Mouse (Mus musculus) neural tube, embryonic 12.5 days (tissue): ENCODE results near the gene Lcp2. TPM values are rescaled to one million over a fixed set of nuclear protein-coding genes. Genes with fewer than 3 reads are reported as not detected.

ENCODE experiments used
- ATAC-seq: fragments of 200-750 bp; cut with Nextera tagmentation; 2 replicates; pipeline ENCODE4 v1.8.0; 2017; ENCODE audit warnings: low read depth, mild to moderate bottlenecking, moderate TSS enrichment, moderate library complexity; ENCODE audit not compliant: low FRiP score
- H3K27ac ChIP-seq: fragments of 300-500 bp; sonication (generic); 2 replicates; pipeline ENCODE4 v1.5.1; 2016
- H3K27me3 ChIP-seq: fragments of 300-500 bp; sonication (generic); replicated peaks from 2 replicates; pipeline ENCODE4 v1.6.1; 2016; ENCODE audit warnings: mild to moderate bottlenecking
- H3K36me3 ChIP-seq: fragments of 300-500 bp; sonication (generic); 2 replicates; pipeline ENCODE4 v1.6.1; 2016; ENCODE audit warnings: mild to moderate bottlenecking
- H3K4me1 ChIP-seq: fragments of 300-500 bp; sonication (generic); 2 replicates; pipeline ENCODE4 v1.6.1; 2016
- H3K4me2 ChIP-seq: fragments of 300-500 bp; sonication (generic); replicated peaks from 2 replicates; pipeline ENCODE4 v1.6.1; 2016; ENCODE audit warnings: mild to moderate bottlenecking
- H3K4me3 ChIP-seq: fragments of 300-500 bp; sonication (generic); 2 replicates; pipeline ENCODE4 v1.5.1; 2016
- H3K9ac ChIP-seq: fragments of 300-500 bp; sonication (generic); 2 replicates; pipeline ENCODE4 v1.6.1; 2016; ENCODE audit warnings: mild to moderate bottlenecking
- H3K9me3 ChIP-seq: fragments of 300-500 bp; sonication (generic); 2 replicates; pipeline ENCODE4 v1.6.1; 2016; ENCODE audit warnings: mild to moderate bottlenecking
- WGBS: fragments of 180-500 bp; shearing (Covaris S2); methylation state at CpG from one replicate; pipeline ENCODE4 v1.1.7; 2016; 5-methylcytosine and 5-hydroxymethylcytosine counted together
- polyA plus RNA-seq: library from polyadenylated mRNA; unstranded; fragments of >200 nt; fragmentation: Nextera tagmentation; extraction: Ambion mirVana; gene quantifications from 2 replicates; pipeline ENCODE4 v1.2.1, GENCODE M21; 2016

The Lcp2 gene
- polyA plus RNA-seq, 1 experiment from 2014 or later = 2.4 TPM

DNA sequence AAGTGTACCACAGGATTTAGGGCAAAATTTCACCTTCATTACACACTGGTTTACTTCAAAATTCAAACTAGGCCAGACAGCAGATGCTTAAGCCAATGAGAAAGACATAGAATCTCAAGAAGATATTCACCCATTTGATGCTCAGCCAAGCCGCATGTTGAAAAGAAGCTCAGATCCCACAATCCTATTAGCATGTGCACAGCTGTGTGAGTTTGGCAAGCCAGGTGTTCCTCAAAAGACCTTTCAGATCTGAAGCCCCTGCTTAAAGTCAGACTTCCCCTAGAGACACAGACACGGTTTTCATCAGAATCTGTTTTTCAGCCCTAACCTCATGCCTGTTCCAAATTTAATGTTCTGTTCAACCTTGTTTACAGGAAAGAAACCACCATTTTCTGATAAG lies 31.1 kb downstream of the Lcp2 start:
- H3K27ac ChIP-seq = no peak overlapping the region
- no peaks in the 10 kb centered on the region for H3K9me3 ChIP-seq
- no peak overlapping the region for H3K4me3 ChIP-seq
- H3K9ac ChIP-seq = no peak overlapping the region
- H3K4me2 ChIP-seq = no peak overlapping the region
- ATAC-seq = no peak
- no peaks in the 10 kb centered on the region for H3K36me3 ChIP-seq
- no peaks in the 10 kb centered on the region for H3K27me3 ChIP-seq
- 89% methylated on average over 2 of the region's 2 CpGs for WGBS
- 0 out of 2 replicates have a peak, but pooled peaks cover 3% of the 10 kb centered on the region for H3K4me1 ChIP-seq

DNA sequence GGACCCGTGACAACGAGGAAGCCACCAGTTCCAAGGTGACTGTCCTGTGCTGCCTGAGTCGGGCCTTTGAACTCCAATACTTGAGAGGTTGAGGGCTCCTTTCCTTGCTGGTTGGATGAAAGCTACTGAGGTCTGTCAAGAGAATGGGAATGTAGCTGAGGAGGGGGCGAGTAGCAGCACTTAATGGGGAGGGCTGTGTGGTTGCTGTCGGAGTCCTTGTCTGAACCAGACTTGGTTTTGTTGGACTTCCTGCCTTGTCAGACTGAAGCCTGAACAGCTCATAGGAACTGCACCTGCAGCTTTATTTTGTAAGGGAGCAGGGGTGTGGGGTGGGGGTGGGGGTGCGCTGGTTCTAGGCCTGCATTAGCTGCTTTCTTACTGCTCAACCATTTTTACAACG lies 31.9 kb downstream of the Lcp2 start:
- Histone ChIP-seq H3K4me2 (no peak overlapping the region), H3K9me3 (no peaks in the 10 kb centered on the region), H3K27me3 (no peaks in the 10 kb centered on the region), H3K4me3 (no peak overlapping the region), H3K9ac (no peak overlapping the region), H3K36me3 (no peaks in the 10 kb centered on the region), H3K4me1 (0 out of 2 replicates have a peak, but pooled peaks cover 3% of the 10 kb centered on the region), H3K27ac (no peak overlapping the region)
- ATAC-seq = no peak
- WGBS = 81% methylated on average over 7 of the region's 7 CpGs

DNA sequence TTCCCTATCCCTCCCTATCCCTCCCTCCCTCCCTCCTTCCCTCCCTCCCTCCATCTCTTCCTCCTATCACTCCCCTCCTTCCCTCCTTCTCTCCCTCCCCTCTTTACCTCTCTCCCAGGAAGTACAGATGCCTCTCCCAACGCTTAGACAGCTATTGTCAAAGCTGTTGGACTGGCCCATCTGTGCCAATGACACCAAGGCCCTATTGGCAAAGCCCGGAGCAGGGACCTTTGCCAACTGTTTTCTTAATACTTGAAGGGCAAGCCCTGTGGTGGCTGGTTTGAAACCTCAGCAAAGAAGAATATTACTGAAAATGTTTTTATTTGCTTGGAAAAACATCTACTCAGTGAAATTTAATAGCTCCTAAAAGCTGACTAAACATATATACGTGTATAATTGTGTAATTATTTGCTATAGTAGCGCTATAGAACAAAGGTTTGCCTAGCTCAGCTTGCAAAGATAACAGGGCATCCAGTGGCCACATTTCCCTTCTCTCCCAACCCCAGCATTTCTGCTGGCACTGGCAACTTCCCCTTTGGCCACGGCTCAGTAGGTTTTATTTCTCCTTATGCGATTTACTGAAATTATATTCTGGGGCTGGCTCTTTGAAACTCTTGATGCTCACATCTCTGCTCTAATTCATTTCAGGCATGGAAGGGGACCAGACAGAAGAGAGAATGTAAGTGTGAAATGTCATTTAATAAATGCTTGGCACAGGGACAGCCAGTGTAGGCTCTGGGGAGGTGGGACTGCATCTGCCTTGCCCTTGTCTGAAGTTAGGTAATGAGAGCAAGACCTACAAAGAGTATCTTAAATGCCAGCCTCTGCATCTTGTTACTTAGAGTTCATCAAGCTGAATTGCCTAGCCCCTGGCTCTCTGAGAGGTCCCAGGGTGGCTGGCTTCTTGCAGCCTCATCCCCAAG lies 33.1 kb downstream of the Lcp2 start:
- ATAC-seq = no peak
- no peak overlapping the region for H3K9ac ChIP-seq
- H3K4me1 ChIP-seq = 0 out of 2 replicates have a peak, but pooled peaks cover 3% of the 10 kb centered on the region
- 72% methylated on average over 6 of the region's 6 CpGs for WGBS
- H3K9me3 ChIP-seq = no peaks in the 10 kb centered on the region
- H3K4me3 ChIP-seq = no peak overlapping the region
- H3K36me3 ChIP-seq = no peaks in the 10 kb centered on the region
- H3K4me2 ChIP-seq = no peak overlapping the region
- no peaks in the 10 kb centered on the region for H3K27me3 ChIP-seq
- H3K27ac ChIP-seq = no peak overlapping the region

DNA sequence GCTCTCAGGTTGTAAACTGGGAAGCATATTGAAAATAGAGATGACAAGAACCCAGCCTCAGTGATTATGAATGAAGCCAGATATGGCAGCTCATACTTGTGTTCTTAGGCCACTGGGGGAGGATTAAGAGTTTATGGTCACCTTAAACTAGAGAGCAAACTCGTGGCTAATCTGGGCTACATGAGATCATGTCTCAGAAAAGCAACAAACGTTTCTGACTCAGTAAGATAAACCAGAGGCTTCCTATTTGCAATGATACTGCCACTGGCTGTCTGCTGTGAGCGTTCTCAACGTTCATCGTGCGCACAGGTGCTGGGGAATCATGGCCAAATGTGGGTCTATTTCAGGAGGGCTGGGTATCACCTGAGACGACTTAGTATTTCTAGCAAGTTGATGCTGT lies 37.1 kb downstream of the Lcp2 start:
- no peaks in the 10 kb centered on the region for H3K9me3 ChIP-seq
- H3K36me3 ChIP-seq = no peaks in the 10 kb centered on the region
- 88% methylated on average over 7 of the region's 7 CpGs for WGBS
- 0 out of 2 replicates have a peak, but pooled peaks cover 3% of the 10 kb centered on the region for H3K4me1 ChIP-seq
- no peak overlapping the region for H3K4me2 ChIP-seq
- ATAC-seq = no peak
- H3K27ac ChIP-seq = no peak overlapping the region
- H3K9ac ChIP-seq = no peak overlapping the region
- no peak overlapping the region for H3K4me3 ChIP-seq
- H3K27me3 ChIP-seq = no peaks in the 10 kb centered on the region

DNA sequence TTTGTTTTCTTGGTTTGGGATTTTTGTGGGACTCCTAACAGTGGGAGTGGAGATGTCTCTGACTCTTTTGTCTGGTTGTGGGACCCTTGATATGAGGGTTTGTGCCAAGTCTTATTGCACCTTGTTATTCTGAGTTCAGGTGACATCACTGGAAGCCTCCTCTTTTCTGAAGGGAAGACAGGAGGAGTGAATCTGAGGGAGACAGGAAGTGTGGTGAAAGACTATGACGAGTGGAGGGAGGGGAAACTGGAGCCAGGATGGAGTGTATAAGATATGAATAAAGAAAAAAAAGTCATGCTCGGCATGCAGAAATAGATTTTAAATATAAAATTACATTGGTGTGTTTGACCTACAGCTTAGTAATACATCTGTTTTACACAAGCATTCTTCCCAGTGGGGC lies 37.9 kb downstream of the Lcp2 start:
- ATAC-seq = no peak

DNA sequence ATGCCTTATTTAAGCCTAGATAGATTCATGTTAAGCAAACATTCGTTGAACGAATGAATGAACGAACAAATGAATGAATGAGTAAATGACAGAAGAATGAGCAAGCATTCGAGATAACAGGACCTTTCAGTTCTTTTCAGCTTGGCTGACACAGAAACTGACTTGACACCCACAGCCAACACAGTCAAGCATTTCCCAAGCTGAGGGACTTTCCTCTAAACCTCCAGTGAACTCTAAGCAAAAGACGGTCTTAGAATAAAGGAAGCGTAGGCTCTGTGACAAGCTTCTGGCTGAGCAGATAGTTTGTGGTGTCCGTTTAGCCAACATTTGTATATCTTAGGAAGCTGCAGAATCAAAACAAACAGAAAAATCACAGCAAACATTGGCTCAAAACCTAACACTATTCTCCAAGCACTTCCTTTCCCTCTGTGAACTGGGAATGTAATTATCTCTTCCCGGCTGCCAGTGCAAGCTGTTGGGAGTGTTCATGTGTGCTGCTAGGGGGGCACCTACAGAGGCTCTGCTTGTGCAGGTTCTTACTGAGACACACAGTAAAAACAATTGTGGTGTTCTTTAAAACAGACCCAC lies 39.5 kb downstream of the Lcp2 start:
- no peak overlapping the region for H3K4me2 ChIP-seq
- H3K4me1 ChIP-seq = no peaks in the 10 kb centered on the region
- WGBS = 84% methylated on average over 8 of the region's 8 CpGs

More for the DNA sequence above, 37.9 kb downstream of the Lcp2 start:
- Histone ChIP-seq H3K27me3 (no peaks in the 10 kb centered on the region), H3K4me2 (no peak overlapping the region), H3K9me3 (no peaks in the 10 kb centered on the region), H3K4me1 (0 out of 2 replicates have a peak, but pooled peaks cover 3% of the 10 kb centered on the region), H3K9ac (no peak overlapping the region), H3K36me3 (no peaks in the 10 kb centered on the region), H3K27ac (no peak overlapping the region), H3K4me3 (no peak overlapping the region)
- WGBS = 75% methylated on average over 2 of the region's 2 CpGs

DNA sequence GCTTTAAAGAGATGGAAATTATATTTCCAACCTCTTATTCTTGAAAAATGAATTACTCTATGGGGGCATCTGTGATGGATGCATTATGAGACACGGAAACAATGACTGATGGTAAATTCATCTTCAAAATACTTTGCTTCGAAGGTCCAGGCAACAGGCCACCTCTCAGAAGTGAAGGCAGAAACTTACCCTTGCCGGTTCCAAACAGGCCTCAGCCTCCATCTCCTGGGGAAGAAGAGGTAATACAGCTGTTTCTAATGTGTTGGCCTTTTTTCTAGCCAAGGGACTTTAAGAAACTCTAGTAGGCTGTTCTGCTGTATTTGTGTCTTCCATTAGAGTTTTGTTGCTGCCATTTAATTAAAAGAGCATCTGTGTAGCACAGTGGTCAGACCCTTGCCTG lies 40.3 kb downstream of the Lcp2 start:
- ATAC-seq = no peak
- Histone ChIP-seq H3K4me2 (no peak overlapping the region), H3K27me3 (no peaks in the 10 kb centered on the region), H3K36me3 (no peaks in the 10 kb centered on the region), H3K4me3 (no peak overlapping the region), H3K9me3 (no peaks in the 10 kb centered on the region), H3K27ac (no peak overlapping the region), H3K4me1 (no peaks in the 10 kb centered on the region), H3K9ac (no peak overlapping the region)
- whole genome bisulfite sequencing = 76% methylated on average over 3 of the region's 3 CpGs

More for the DNA sequence above, 39.5 kb downstream of the Lcp2 start:
- Histone ChIP-seq H3K9me3 (no peaks in the 10 kb centered on the region), H3K36me3 (no peaks in the 10 kb centered on the region), H3K27me3 (no peaks in the 10 kb centered on the region), H3K9ac (no peak overlapping the region), H3K4me3 (no peak overlapping the region), H3K27ac (no peak overlapping the region)
- no peak for ATAC-seq

DNA sequence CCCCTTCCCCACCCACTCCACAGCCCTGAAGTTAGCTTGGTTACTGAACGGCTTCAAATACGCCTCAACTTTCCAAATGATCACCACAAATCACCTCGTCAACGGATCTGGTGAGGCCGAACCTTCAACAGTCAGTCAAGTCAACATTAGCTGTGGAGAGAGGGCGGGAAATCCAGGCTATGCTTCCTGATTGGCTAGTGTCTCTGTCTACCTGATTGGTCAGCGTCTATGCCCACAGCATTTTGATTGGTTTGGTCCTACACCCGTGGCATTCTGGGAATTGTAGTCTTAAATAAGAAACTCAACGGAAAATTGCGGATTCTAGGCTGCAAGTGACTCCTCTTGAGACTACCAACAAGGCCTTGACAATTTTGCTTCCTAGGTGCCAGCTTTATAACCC lies 51.7 kb downstream of the Lcp2 start, which contains the start of gene 4930469K13Rik:
TSS of gene 4930469K13Rik (minus strand) at position 133 of the 400 bp plus-strand sequence.
- Histone ChIP-seq H3K4me2 (no peak within 1 kb of the TSS), H3K27ac (no peak within 1 kb of the TSS), H3K4me1 (no peaks in the 10 kb centered on the region), H3K9me3 (no peaks in the 10 kb centered on the region), H3K36me3 (no peaks in the 10 kb centered on the region), H3K27me3 (no peaks in the 10 kb centered on the region), H3K4me3 (no peak within 1 kb of the TSS), H3K9ac (no peak within 1 kb of the TSS)
- WGBS = 86% methylated on average over 10 of the region's 10 CpGs
- no peak for ATAC-seq

DNA sequence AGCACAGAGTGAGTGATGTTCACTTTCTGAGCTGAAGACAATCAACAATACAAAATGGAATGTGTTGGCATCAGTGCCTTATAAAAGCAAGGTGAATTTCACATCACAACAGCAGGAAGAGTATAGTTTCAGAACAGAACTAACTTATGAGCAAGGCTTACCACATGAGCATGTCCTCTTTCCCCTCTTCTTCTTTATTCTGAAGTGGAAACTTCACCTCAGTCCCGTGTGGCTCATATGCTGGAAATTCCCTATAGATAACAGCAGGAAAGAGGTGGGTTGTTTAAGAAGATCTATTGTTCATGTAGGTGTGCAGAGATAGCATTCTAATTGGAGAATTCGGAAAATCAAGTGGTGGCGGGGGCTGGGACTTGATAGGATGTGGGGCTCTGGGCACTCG lies 55.1 kb downstream of the Lcp2 start:
- 90% methylated on average over 4 of the region's 4 CpGs for WGBS
- no peak for ATAC-seq
- no peak overlapping the region for H3K9ac ChIP-seq
- peaks cover 3% of the 10 kb centered on the region; the same call in 1 of the 2 replicates for H3K4me1 ChIP-seq
- no peak overlapping the region for H3K4me3 ChIP-seq
- H3K27me3 ChIP-seq = no peaks in the 10 kb centered on the region
- H3K27ac ChIP-seq = no peak overlapping the region
- no peaks in the 10 kb centered on the region for H3K36me3 ChIP-seq
- H3K4me2 ChIP-seq = no peak overlapping the region
- H3K9me3 ChIP-seq = no peaks in the 10 kb centered on the region

DNA sequence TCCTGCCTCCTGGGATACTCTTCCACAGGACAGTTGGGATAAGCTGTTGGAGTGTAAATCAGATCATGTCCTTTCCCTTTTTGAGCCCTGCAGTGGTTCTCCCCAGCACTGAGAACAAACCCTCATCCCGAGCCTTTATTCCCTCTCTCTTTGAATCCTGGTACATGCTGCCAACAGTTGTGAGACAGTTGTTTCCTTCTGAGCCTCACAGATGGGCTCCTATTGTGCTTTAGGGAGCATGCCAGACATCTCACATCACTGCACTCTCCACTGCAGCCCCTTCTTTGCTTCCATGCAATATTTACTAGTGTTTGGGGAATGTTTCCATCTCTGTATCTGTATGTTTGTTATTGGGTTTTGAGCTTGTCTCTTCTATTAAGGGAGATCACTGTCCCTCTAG lies 58.2 kb downstream of the Lcp2 start:
- Histone ChIP-seq H3K9ac (no peak overlapping the region), H3K9me3 (no peaks in the 10 kb centered on the region), H3K27ac (no peak overlapping the region), H3K36me3 (no peaks in the 10 kb centered on the region), H3K4me3 (no peak overlapping the region), H3K4me1 (peaks cover 3% of the 10 kb centered on the region; the same call in 1 of the 2 replicates), H3K27me3 (no peaks in the 10 kb centered on the region), H3K4me2 (no peak overlapping the region)
- 30% methylated on average over 1 of the region's 1 CpGs for WGBS
- no peak for ATAC-seq

DNA sequence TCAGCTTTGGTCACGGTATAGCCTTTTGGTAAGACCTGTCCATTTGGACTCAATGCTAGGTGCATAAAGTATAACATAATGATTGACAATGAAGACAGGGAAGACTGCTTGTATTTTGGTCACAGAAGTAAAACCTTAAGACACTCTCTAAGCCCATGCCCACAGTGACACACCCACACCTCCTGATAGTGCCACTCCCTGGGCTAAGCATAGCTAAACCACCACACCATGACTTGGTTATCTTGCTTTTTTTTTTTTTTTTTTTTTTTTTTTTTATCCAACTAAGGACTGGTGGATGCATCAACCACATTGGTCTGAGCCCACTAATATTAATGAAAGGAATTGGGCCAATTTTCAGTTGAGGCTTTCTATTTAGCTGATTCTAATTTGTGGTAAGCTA lies 62.5 kb downstream of the Lcp2 start:
- Histone ChIP-seq H3K27me3 (no peaks in the 10 kb centered on the region), H3K4me1 (peaks cover 17% of the 10 kb centered on the region; the same call in 1 of the 2 replicates), H3K4me2 (no peak overlapping the region), H3K9me3 (no peaks in the 10 kb centered on the region), H3K36me3 (no peaks in the 10 kb centered on the region), H3K9ac (no peak overlapping the region), H3K27ac (no peak overlapping the region), H3K4me3 (no peak overlapping the region)
- ATAC-seq = no peak
- 91% methylated on average over 1 of the region's 1 CpGs for WGBS

DNA sequence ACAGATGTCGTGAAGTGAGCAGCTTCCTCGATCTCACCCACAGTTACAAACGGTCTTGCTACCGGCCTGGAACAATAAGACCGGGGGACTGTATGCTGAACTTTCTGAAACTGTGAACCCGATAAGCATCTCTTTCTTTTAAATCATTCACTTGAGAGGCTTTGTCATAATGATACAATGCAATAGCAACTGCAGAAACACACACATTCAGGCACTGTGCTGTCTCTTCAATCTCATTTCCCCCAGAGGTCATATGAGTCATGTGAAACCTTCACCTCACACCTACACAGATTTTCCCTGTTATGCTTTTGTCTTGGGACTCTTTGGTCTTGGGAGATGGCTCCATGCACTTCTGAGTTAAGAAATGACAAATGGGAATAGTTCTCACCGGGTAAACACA lies 65.2 kb downstream of the Lcp2 start:
- Histone ChIP-seq H3K4me1 (peaks cover 14% of the 10 kb centered on the region; the same call in 1 of the 2 replicates), H3K9ac (no peak overlapping the region), H3K27ac (no peak overlapping the region), H3K4me2 (no peak overlapping the region), H3K36me3 (no peaks in the 10 kb centered on the region), H3K9me3 (no peaks in the 10 kb centered on the region), H3K27me3 (no peaks in the 10 kb centered on the region), H3K4me3 (no peak overlapping the region)
- WGBS = 41% methylated on average over 7 of the region's 7 CpGs
- ATAC-seq = no peak
